Mouse (Mus musculus) right cerebral cortex, adult 18-20 months (tissue): Measurements from ENCODE around the gene Fbxo46.
"Not testable (repeated sequence)": the region's sequence is repeated elsewhere in the genome, so short reads cannot be mapped to it uniquely, and the experiment has no call there.

Experiments
- DNase-seq: peaks from one replicate; pipeline ENCODE4 v3.0.0; 2022; ENCODE audit warnings: mixed read lengths

Gene Fbxo46

GRCm38 (mm10) chr7:19136673-19137334, 17.1 kb downstream of the Fbxo46 start:
- DNase-seq: peak; percentile 72

DNA sequence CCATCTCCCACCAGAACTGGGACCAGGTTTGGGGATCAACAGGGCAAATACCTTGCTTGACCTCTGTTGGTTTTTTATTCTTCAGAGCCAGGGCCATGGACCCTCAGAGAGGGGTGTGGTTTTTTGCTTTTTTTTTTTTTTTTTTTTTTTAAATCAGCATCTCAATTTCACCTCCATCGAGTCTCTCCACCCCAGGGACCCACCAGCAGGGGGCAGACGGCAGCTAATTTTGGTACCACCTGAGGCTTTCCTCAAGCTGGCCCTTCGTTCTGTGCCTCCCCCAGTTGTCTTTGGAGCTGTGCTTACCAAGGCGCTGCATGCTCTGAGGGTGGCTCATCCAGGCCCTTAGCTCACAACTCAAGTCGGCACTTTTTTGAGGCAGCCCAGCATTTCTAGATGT, 17.7 kb downstream of the Fbxo46 start:
- peak; percentile 55 for DNase-seq

DNA sequence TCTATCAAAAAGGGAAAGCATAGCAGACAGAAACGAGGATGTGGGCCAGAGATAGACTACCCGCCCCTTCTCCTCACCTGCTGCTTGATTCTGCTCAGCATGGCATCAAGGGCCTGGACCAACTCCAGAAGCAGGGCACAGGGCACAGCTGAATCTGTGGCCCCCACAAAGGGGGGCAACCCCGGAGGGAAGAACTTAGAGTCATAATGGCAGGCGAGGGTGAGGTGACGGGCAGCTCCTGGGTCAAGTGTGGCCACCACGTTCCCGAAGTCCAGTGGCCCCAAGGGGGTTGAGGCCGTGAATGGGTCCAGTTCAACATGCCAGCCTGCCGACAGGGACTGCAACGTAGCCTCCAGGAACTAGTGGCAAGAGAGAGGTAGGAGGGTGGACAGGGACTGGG, 27.1 kb downstream of the Fbxo46 start:
- DNase-seq: no peak

DNA sequence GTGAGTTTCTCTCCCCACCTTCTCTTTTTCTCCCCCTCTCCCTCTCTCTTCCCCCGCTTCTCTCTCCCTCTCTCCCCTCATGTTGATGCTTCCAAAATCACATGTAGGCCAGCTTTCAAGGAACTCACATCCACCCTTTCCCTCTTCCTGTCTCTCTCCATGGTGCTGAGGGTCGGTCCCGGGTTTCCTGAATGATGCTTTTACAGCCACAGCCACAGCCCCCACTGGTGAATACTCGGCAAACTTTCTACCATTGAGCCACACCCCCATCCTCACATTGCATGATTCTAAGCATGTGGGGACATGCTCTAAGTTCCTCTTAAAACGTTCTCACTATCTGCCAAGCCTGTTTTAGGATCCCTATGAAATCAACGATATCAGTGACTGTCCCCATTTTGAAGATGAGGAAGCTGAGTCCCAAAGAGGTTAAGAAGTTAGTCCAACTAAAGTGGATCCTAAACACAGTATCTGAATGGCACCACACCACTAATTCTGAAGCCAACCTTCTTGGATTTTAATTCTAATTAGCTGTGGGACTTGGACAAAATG, 27.9 kb downstream of the Fbxo46 start:
- no peak for DNase-seq

GRCm38 (mm10) chr7:19148180-19148874, 28.7 kb downstream of the Fbxo46 start:
- DNase-seq: no peak

DNA sequence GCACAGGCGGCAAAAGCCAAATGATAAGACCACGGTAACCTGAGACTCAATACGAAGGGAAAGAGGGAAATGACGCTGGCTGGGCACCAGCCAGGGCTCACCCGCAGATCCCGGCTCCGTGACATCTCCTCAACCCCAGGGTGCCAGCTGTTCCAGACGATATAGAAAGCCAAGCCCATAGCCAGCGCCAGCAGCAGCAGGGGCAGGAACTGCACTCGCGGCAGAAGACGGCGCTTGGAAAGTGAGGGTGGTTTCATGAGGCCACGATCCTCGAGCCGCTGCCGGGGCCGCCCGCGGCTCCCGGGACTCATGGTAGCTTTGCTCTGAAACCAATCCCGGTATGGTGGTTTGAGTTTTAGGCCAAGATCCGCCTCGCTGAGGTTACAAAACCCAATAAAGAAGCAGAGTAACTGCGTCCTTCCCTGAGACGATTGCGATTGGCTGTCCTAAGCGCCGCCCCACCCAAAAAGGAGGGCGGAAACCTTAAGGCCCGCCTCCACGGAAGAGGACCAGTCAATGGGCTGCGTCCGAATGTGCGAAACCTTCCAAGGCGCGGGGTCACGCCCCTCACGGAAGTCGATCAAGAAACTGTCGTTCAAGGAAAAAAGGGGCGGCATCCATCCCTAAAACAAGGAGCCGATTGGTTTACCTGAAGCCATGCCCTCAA, 29.3 kb downstream of the Fbxo46 start, which contains the start of gene Qpctl:
Gene Qpctl, minus strand, starts transcription at position 417 of the 667 bp plus-strand sequence.
- peak; percentile 99 for DNase-seq

- DNase-seq: peak; percentile 95
These were observed 30.0 kb downstream of the Fbxo46 start, which contains the start of gene Snrpd2 for GRCm38 (mm10) chr7:19149626-19150025. TSS of gene Snrpd2 (plus strand) at chr7:19149722.

DNA sequence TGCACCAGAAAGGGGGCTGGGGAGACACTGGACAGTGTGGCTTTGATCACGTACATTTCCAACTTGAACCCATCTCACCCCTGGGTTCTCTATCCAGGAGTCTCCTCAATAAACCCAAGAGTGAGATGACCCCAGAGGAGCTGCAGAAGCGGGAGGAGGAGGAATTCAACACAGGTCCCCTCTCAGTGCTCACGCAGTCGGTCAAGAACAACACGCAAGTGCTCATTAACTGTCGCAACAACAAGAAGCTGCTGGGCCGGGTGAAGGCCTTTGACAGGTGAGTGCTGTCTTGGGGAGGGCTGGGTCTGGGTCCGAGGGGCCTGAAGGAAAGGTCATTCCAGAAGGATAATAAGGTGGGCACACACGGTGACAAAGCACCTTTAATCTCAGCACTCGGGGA, 31.5 kb downstream of the Fbxo46 start:
- not testable (repeated sequence) for DNase-seq

DNA sequence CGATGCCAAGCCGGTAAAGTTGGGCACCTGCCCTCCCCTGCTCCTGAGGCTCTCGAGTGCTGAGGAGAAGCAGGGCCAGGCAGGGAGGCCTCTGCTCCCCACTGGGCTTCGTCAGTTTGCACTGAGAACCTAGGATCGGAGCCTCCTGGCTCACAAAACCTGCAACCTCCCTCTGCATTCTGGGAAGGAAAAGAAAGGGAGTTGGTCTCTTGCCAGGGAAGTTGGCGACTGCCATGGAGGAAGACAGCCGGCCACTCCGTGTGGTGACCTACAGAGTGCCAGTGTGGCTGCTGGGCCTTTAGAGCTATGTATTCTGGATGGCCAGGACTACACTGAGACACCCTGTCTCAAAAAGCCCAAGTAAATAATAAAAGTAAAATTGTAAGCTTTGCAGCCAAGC, 35.1 kb downstream of the Fbxo46 start:
- no peak for DNase-seq

DNA sequence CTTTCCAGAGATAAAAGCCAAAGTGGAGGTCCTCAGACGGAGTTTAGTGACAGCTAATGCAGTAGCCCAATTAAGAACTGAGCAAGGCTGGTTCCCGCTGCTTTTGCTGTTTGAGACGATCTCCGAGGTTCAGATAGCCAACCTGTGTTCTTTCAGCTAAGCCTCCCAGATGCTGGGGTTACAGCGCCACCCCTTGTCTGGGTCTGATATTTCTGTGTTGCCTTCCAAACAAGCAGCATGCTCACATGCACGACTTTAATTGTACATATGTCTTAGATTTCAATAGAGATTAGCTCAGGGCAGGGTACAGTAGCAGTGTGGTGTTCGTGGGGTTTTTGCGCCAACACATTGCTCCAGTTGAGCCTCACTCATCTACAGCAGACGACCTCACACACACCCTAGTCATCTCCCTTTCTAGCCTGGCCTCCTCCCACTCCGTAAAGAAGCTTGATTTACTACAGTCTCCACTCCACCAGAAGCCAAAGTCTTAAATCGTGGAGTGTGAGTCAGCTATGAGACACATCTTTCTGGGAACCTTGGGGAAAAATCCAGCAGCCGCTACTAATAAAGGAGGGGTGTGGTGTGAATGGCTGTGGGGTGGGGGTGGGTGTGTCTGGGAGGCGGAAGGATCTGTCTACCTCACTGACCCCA, 36.3 kb downstream of the Fbxo46 start:
- DNase-seq: no peak

GRCm38 (mm10) chr7:19157160-19157800, 37.6 kb downstream of the Fbxo46 start:
- peak; percentile 92 for DNase-seq

- no peak for DNase-seq
These were observed 38.9 kb downstream of the Fbxo46 start for GRCm38 (mm10) chr7:19158601-19159000.

DNA sequence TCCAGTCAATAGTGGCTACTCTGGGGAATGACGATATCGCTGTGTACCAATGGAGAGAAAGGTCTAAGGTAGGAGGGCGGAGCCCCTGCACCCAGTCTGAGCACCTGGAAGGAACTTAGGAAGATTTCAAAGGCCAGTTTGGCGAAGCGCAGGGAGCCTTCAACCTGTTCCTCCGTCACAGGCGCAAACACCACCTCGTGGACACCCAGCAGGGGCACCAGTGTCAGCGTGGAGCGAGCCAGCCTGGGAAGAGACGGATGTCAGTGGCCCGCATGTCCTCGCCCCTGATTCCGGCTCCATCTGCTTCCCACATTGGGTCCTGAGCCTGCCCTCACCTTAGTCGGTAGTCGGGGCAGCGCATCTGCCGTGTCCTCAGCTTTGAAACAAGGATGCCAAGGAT, 39.8 kb downstream of the Fbxo46 start:
- no peak for DNase-seq

GRCm38 (mm10) chr7:19160115-19160514, 40.5 kb downstream of the Fbxo46 start:
- no peak for DNase-seq

GRCm38 (mm10) chr7:19162928-19163327, 43.3 kb downstream of the Fbxo46 start:
- DNase-seq: no peak

- no peak for DNase-seq
These were observed 44.1 kb downstream of the Fbxo46 start for GRCm38 (mm10) chr7:19163752-19164151.

- DNase-seq: no peak
These were observed 44.5 kb downstream of the Fbxo46 start for GRCm38 (mm10) chr7:19164189-19164588.

GRCm38 (mm10) chr7:19164978-19165377, 45.3 kb downstream of the Fbxo46 start:
- no peak for DNase-seq

DNA sequence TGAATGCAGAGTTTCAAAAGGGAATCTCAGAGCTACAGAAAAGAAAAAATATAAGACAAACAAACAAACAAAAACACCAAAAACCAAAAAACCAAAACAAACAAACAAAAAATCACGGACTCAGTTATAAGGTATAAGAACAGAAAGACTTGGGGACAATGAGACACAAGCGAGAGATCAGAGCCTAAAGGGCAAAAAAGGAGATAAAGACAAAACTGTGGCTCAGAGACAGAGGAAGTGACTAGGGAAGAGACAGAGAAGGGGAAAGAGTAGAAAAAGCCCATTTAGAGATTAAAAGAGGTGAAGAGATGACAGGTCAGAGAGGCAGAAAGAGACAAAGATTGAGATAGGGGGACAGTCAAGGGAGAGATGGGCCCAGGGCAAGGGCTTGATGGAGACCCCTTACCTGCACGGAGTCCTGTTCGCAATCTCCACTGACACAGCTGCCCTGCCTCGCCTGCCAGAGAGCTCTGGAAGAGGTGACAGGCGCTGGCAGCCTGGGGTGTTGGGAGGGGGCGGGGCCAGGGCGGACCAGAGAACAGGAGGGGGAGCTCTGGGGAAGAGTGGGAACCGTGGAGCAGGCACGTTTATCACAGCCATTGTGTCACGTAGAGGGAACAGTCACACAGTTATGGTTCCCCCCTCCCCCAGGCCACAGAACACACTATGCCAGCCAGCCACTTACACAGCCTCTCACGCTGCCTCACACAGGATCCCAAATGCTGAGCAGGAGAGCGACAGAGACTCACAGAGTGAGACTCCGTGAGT, 46.2 kb downstream of the Fbxo46 start, which contains the start of gene Gipr:
Gene Gipr, minus strand, starts transcription at position 472 of the 768 bp plus-strand sequence.
- DNase-seq: no peak

DNA sequence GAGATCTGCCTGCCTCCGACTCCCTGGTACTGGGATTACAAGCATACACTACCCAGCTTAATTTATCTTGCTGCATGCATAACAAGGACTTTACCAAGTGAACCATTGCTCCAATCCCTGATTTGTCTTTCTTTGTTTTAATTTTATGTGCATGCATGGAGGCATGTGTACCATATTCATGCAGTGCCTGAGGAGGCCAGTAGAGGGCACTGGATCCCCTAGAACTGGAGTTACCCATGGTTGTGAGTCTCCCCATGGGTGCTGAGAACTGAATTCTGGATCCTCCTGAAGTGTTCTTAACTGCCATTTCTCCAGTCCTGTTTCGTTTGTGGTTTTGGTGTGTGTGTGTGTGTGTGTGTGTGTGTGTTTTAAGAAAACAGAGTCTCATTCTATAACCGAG, 47.3 kb downstream of the Fbxo46 start:
- DNase-seq: no peak

DNA sequence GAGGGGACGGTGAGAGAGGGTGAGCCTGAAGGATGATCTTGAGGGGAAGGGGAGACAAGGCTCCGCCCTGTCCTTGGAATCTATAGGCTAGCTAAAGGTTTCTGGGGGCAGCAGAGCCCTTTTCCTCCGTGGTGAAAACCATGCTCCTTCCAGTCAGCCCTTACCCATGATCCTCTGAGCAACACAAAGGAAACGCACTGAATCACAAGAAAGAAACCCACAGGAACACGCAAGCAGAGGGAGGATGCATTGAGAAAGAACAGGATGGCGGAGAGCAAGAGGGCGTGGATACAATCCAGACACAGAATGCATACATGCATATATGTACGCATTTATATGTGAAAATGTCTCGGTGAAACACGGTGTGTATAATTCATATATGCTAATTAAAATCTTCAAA, 49.8 kb downstream of the Fbxo46 start:
- DNase-seq: no peak

DNA sequence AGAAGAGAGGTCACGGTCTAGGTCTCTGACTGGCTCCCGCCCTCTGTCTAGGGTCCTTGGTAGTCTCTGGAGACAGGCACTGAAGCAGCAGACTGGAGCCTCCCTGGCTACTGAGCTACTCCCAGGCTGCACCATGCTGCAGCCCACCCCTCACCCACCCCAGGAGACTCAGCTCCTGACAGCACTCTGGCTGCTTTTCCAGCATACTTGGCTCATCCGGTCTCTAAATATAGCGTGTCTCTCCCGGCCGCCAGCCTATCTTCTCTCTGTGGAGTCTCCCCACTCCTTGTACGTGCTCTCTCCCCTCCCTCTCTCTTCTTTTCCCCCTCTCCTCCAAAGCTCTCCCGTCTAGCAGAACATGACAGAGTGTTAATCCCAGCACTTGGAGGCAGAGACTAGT, 50.5 kb downstream of the Fbxo46 start:
- peak; percentile 74 for DNase-seq
